Mouse (Mus musculus) forebrain, embryonic 14.5 days (tissue): ENCODE measurements around the gene Slc36a1. TPM values are rescaled to one million over a fixed set of nuclear protein-coding genes. Genes with fewer than 3 reads are reported as not detected.
A peak's percentile ranks its signal among the peaks of the same experiment; 100 is the strongest.

Source experiments
- ATAC-seq: fragments of 200-750 bp; cut with Nextera tagmentation; 2 replicates; pipeline ENCODE4 v1.8.0; 2017; ENCODE audit warnings: mild to moderate bottlenecking, moderate library complexity
- DNase-seq: peaks from one replicate; pipeline ENCODE4 v3.0.0-alpha.2; 2015; ENCODE audit warnings: low spot score
- H3K27ac ChIP-seq: fragments of 300-500 bp; sonication (generic); 2 replicates; pipeline ENCODE4 v1.5.1; 2014; ENCODE audit warnings: low read depth, mild to moderate bottlenecking, control low read depth, low read length, moderate library complexity
- H3K27me3 ChIP-seq: fragments of 300-500 bp; sonication (generic); replicated peaks from 2 replicates; pipeline ENCODE4 v1.6.1; 2014; ENCODE audit warnings: low read length, control low read depth, mixed read lengths; ENCODE audit not compliant: control insufficient read depth, insufficient read depth
- H3K36me3 ChIP-seq: fragments of 300-500 bp; sonication (generic); 2 replicates; pipeline ENCODE4 v1.6.1; 2014; ENCODE audit warnings: low read length, control low read depth; ENCODE audit not compliant: control insufficient read depth, insufficient read depth
- H3K4me1 ChIP-seq: fragments of 300-500 bp; sonication (generic); 2 replicates; pipeline ENCODE4 v1.6.1; 2014; ENCODE audit warnings: antibody characterized with exemption, low read length, control low read depth; ENCODE audit not compliant: control insufficient read depth, insufficient read depth
- H3K4me2 ChIP-seq: fragments of 300-500 bp; sonication (generic); 2 replicates; pipeline ENCODE4 v1.6.1; 2014; ENCODE audit warnings: mild to moderate bottlenecking, control low read depth, low read length
- H3K4me3 ChIP-seq: fragments of 300-500 bp; sonication (generic); 2 replicates; pipeline ENCODE4 v1.5.1; 2014; ENCODE audit warnings: low read depth, low read length, control low read depth
- H3K9ac ChIP-seq: fragments of 300-500 bp; sonication (generic); 2 replicates; pipeline ENCODE4 v1.6.1; 2014; ENCODE audit warnings: mild to moderate bottlenecking, low read length, control low read depth, moderate library complexity
- H3K9me3 ChIP-seq: fragments of 300-500 bp; sonication (generic); replicated peaks from 2 replicates; pipeline ENCODE4 v1.6.1; 2016; ENCODE audit warnings: low read length, control low read depth, mixed read lengths; ENCODE audit not compliant: control insufficient read depth
- WGBS: fragments of 180-500 bp; shearing (Covaris S2); extraction: QIAGEN DNeasy Blood & Tissue Kit; methylation state at CpG from one replicate; pipeline ENCODE4 v1.1.7; 2014; 5-methylcytosine and 5-hydroxymethylcytosine counted together
- polyA plus RNA-seq: library from polyadenylated mRNA; unstranded; fragments of >200 nt; fragmentation: Nextera tagmentation; extraction: Ambion mirVana; gene quantifications from 2 replicates; pipeline ENCODE4 v1.2.1, GENCODE M21; 2014

The Slc36a1 gene
- polyA plus RNA-seq, 1 experiment from 2014 or later, result 1.8 TPM

GRCm38 (mm10) chr11:55234791-55235190, 30.6 kb downstream of the Slc36a1 start:
- ATAC-seq, result no peak
- Histone ChIP-seq H3K27ac (no peak overlapping the region), H3K4me1 (no peaks in the 10 kb centered on the region), H3K4me2 (no peak overlapping the region), H3K36me3 (peaks cover 16% of the 10 kb centered on the region; the same call in 1 of the 2 replicates), H3K9me3 (no peaks in the 10 kb centered on the region), H3K9ac (no peak overlapping the region), H3K27me3 (no peaks in the 10 kb centered on the region), H3K4me3 (no peak overlapping the region)
- no peak for DNase-seq
- WGBS, result 89% methylated on average over 4 of the region's 4 CpGs

- Histone ChIP-seq H3K27me3 (no peaks in the 10 kb centered on the region), H3K9me3 (no peaks in the 10 kb centered on the region), H3K4me1 (no peaks in the 10 kb centered on the region), H3K4me3 (no peak overlapping the region), H3K27ac (no peak overlapping the region), H3K9ac (no peak overlapping the region), H3K4me2 (no peak overlapping the region), H3K36me3 (peaks cover 16% of the 10 kb centered on the region; the same call in 1 of the 2 replicates)
- 75% methylated on average over 1 of the region's 1 CpGs for WGBS
- no peak for ATAC-seq
- DNase-seq, result no peak
These were observed 32.7 kb downstream of the Slc36a1 start for GRCm38 (mm10) chr11:55236815-55237214.

- Histone ChIP-seq H3K36me3 (0 out of 2 replicates have a peak, but pooled peaks cover 4% of the 10 kb centered on the region), H3K27ac (no peak overlapping the region), H3K4me2 (no peak overlapping the region), H3K4me1 (no peaks in the 10 kb centered on the region), H3K27me3 (no peaks in the 10 kb centered on the region), H3K9me3 (no peaks in the 10 kb centered on the region), H3K4me3 (no peak overlapping the region), H3K9ac (no peak overlapping the region)
- WGBS, result 81% methylated on average over 3 of the region's 3 CpGs
- ATAC-seq, result no peak
- DNase-seq, result no peak
These were observed 35.3 kb downstream of the Slc36a1 start for GRCm38 (mm10) chr11:55239496-55239895.

- Histone ChIP-seq H3K4me2 (no peak overlapping the region), H3K36me3 (no peaks in the 10 kb centered on the region), H3K4me3 (no peak overlapping the region), H3K27ac (no peak overlapping the region), H3K9me3 (no peaks in the 10 kb centered on the region), H3K27me3 (no peaks in the 10 kb centered on the region), H3K4me1 (no peaks in the 10 kb centered on the region), H3K9ac (no peak overlapping the region)
- 68% methylated on average over 7 of the region's 7 CpGs for WGBS
- peak; percentile 73 for DNase-seq
- ATAC-seq, result no peak
These were observed 36.4 kb downstream of the Slc36a1 start for GRCm38 (mm10) chr11:55240556-55240955.

- no peak for ATAC-seq
- H3K9me3 ChIP-seq, result no peaks in the 10 kb centered on the region
- no peaks in the 10 kb centered on the region for H3K36me3 ChIP-seq
- no peak for DNase-seq
- H3K9ac ChIP-seq, result no peak overlapping the region
- H3K4me2 ChIP-seq, result no peak overlapping the region
- H3K27me3 ChIP-seq, result no peaks in the 10 kb centered on the region
- H3K27ac ChIP-seq, result no peak overlapping the region
- WGBS, result 87% methylated on average over 6 of the region's 6 CpGs
- no peaks in the 10 kb centered on the region for H3K4me1 ChIP-seq
- no peak overlapping the region for H3K4me3 ChIP-seq
These were observed 46.4 kb downstream of the Slc36a1 start for GRCm38 (mm10) chr11:55250527-55250926.

GRCm38 (mm10) chr11:55253391-55253790, 49.2 kb downstream of the Slc36a1 start:
- 89% methylated on average over 9 of the region's 9 CpGs for WGBS
- Histone ChIP-seq H3K4me2 (no peak overlapping the region), H3K9ac (no peak overlapping the region), H3K27ac (no peak overlapping the region), H3K4me3 (no peak overlapping the region), H3K4me1 (no peaks in the 10 kb centered on the region), H3K36me3 (no peaks in the 10 kb centered on the region), H3K9me3 (no peaks in the 10 kb centered on the region), H3K27me3 (no peaks in the 10 kb centered on the region)
- ATAC-seq (no peak), DNase-seq (no peak)

- H3K27ac ChIP-seq, result no peak overlapping the region
- H3K4me1 ChIP-seq, result no peaks in the 10 kb centered on the region
- no peak overlapping the region for H3K4me2 ChIP-seq
- no peak for ATAC-seq
- H3K9me3 ChIP-seq, result no peaks in the 10 kb centered on the region
- H3K9ac ChIP-seq, result no peak overlapping the region
- H3K27me3 ChIP-seq, result no peaks in the 10 kb centered on the region
- DNase-seq, result no peak
- H3K4me3 ChIP-seq, result no peak overlapping the region
- no peaks in the 10 kb centered on the region for H3K36me3 ChIP-seq
- 91% methylated on average over 4 of the region's 4 CpGs for WGBS
These were observed 57.0 kb downstream of the Slc36a1 start for GRCm38 (mm10) chr11:55261105-55261504.

- Histone ChIP-seq H3K9ac (no peak overlapping the region), H3K9me3 (no peaks in the 10 kb centered on the region), H3K4me1 (no peaks in the 10 kb centered on the region), H3K27ac (no peak overlapping the region), H3K27me3 (no peaks in the 10 kb centered on the region), H3K4me2 (no peak overlapping the region), H3K36me3 (no peaks in the 10 kb centered on the region), H3K4me3 (no peak overlapping the region)
- WGBS, result 70% methylated on average over 5 of the region's 5 CpGs
- ATAC-seq (no peak), DNase-seq (peak; percentile 3)
These were observed 57.9 kb downstream of the Slc36a1 start for GRCm38 (mm10) chr11:55262000-55262399.

GRCm38 (mm10) chr11:55264318-55264717, 60.2 kb downstream of the Slc36a1 start:
- no peak for ATAC-seq
- H3K27ac ChIP-seq, result no peak overlapping the region
- H3K9me3 ChIP-seq, result no peaks in the 10 kb centered on the region
- no peaks in the 10 kb centered on the region for H3K27me3 ChIP-seq
- H3K9ac ChIP-seq, result no peak overlapping the region
- H3K4me2 ChIP-seq, result no peak overlapping the region
- H3K36me3 ChIP-seq, result no peaks in the 10 kb centered on the region
- H3K4me3 ChIP-seq, result no peak overlapping the region
- 93% methylated on average over 2 of the region's 2 CpGs for WGBS
- H3K4me1 ChIP-seq, result no peaks in the 10 kb centered on the region
- DNase-seq, result no peak
